Comparison of ENCODE assay signal across 7 mouse cellular contexts in genomic region chr6:42325268-42325609, GRCm38 (mm10). TPM values are rescaled to one million over a fixed set of nuclear protein-coding genes. Genes with fewer than 3 reads are reported as not detected.
A peak's percentile ranks its signal among the peaks of the same experiment; 100 is the strongest.
DNase-seq lines count a peak whose midpoint lies in the region; ATAC-seq lines count a peak whose summit lies in the region.

No protein-coding gene starts in this region.

- peak overlapping the region; percentile 74; the same call in 1 of the 2 replicates for H3K9ac ChIP-seq in embryonic facial prominence, embryonic 13.5 days
- peak overlapping the region; percentile 73 for H3K9ac ChIP-seq in limb, embryonic 13.5 days
- H3K9ac ChIP-seq in midbrain, embryonic 15.5 days, result peak overlapping the region; percentile 91

- no peak for ATAC-seq in embryonic facial prominence, embryonic 13.5 days (ENCODE audit: insufficient number of reproducible peaks, insufficient read depth, low FRiP score, low TSS enrichment, low read depth)
- no peak for ATAC-seq in limb, embryonic 13.5 days (ENCODE audit: low FRiP score, low read depth)
- ATAC-seq in midbrain, embryonic 15.5 days (replicated peaks), result peak; percentile 21

- peak overlapping the region; percentile 94 for H3K4me2 ChIP-seq in embryonic facial prominence, embryonic 13.5 days
- peak overlapping the region; percentile 95 for H3K4me2 ChIP-seq in limb, embryonic 13.5 days (replicated peaks)
- peak overlapping the region; percentile 92 for H3K4me2 ChIP-seq in midbrain, embryonic 15.5 days

- H3K4me1 ChIP-seq in embryonic facial prominence, embryonic 13.5 days, result peaks cover 18% of the 10 kb centered on the region
- peaks cover 11% of the 10 kb centered on the region for H3K4me1 ChIP-seq in limb, embryonic 13.5 days
- peaks cover 33% of the 10 kb centered on the region for H3K4me1 ChIP-seq in midbrain, embryonic 15.5 days

- WGBS in embryonic facial prominence, embryonic 13.5 days, result 3% methylated on average over 7 of the region's 7 CpGs
- WGBS in limb, embryonic 13.5 days, result 2% methylated on average over 7 of the region's 7 CpGs
- WGBS in midbrain, embryonic 15.5 days, result 2% methylated on average over 7 of the region's 7 CpGs

- no peaks in the 10 kb centered on the region for H3K9me3 ChIP-seq in embryonic facial prominence, embryonic 13.5 days
- no peaks in the 10 kb centered on the region for H3K9me3 ChIP-seq in limb, embryonic 13.5 days
- H3K9me3 ChIP-seq in midbrain, embryonic 15.5 days, result no peaks in the 10 kb centered on the region

- DNase-seq in adrenal gland, postnatal 36 days, result peak; percentile 71 to 81
- DNase-seq in heart, adult 8-10 months (ENCODE audit: low spot score), result peak; percentile 78
- DNase-seq in kidney, adult 8-10 months, result peak; percentile 46 to 76
- DNase-seq in spleen, adult 18-20 months, result peak; percentile 57 to 83

- no peaks in the 10 kb centered on the region for H3K36me3 ChIP-seq in embryonic facial prominence, embryonic 13.5 days
- no peaks in the 10 kb centered on the region for H3K36me3 ChIP-seq in limb, embryonic 13.5 days
- 0 out of 2 replicates have a peak, but pooled peaks cover 4% of the 10 kb centered on the region for H3K36me3 ChIP-seq in midbrain, embryonic 15.5 days (replicated peaks)

- H3K27me3 ChIP-seq in embryonic facial prominence, embryonic 13.5 days, result peaks cover 34% of the 10 kb centered on the region
- H3K27me3 ChIP-seq in limb, embryonic 13.5 days, result peaks cover 41% of the 10 kb centered on the region
- H3K27me3 ChIP-seq in midbrain, embryonic 15.5 days (replicated peaks), result no peaks in the 10 kb centered on the region

- H3K27ac ChIP-seq in embryonic facial prominence, embryonic 13.5 days, result no peak overlapping the region
- no peak overlapping the region for H3K27ac ChIP-seq in limb, embryonic 13.5 days
- peak overlapping the region; percentile 94 for H3K27ac ChIP-seq in midbrain, embryonic 15.5 days

- peak overlapping the region; percentile 65 for H3K4me3 ChIP-seq in embryonic facial prominence, embryonic 13.5 days
- peak overlapping the region; percentile 66 for H3K4me3 ChIP-seq in limb, embryonic 13.5 days
- H3K4me3 ChIP-seq in midbrain, embryonic 15.5 days, result peak overlapping the region; percentile 90

RNA-seq across cellular contexts. Expression of gene Fam131b, which starts 0.8 kb away (rescaled TPM):
- total RNA-seq in adrenal gland, postnatal 36 days (2021), result under 1 TPM; 0.23 to 0.60 TPM
- polyA plus RNA-seq in embryonic facial prominence, embryonic 13.5 days (2015; fragmentation: Nextera tagmentation; extraction: Ambion mirVana), result 0.36 and 0.60 TPM in 2 replicates
- total RNA-seq in heart, adult 8-10 months (2022), result under 1 TPM; 0.44 to 0.82 (median 0.51) TPM
- polyA plus RNA-seq in limb, embryonic 13.5 days (2015; fragmentation: Nextera tagmentation; extraction: Ambion mirVana), result 0.45 and 0.56 TPM in 2 replicates
- polyA plus RNA-seq in midbrain, embryonic 15.5 days (2015; fragmentation: Nextera tagmentation; extraction: Ambion mirVana), result 7.4 and 8.0 TPM in 2 replicates

RNA-seq across cellular contexts. Expression of gene Zyx, which starts 24.2 kb away (rescaled TPM):
- 100 to 1,000 TPM; 107 to 144 TPM for total RNA-seq in adrenal gland, postnatal 36 days (2021)
- 77.2 and 81.0 TPM in 2 replicates for polyA plus RNA-seq in embryonic facial prominence, embryonic 13.5 days (2015; fragmentation: Nextera tagmentation; extraction: Ambion mirVana)
- 10 to 100 TPM; 39.3 to 47.4 (median 44.6) TPM for total RNA-seq in heart, adult 8-10 months (2022)
- 118 and 123 TPM in 2 replicates for polyA plus RNA-seq in limb, embryonic 13.5 days (2015; fragmentation: Nextera tagmentation; extraction: Ambion mirVana)
- 54.9 and 56.0 TPM in 2 replicates for polyA plus RNA-seq in midbrain, embryonic 15.5 days (2015; fragmentation: Nextera tagmentation; extraction: Ambion mirVana)

RNA-seq across cellular contexts. Expression of gene Clcn1, which starts 38.8 kb away (rescaled TPM):
- total RNA-seq in adrenal gland, postnatal 36 days (2021), result under 1 TPM in 1 of 2 experiments, not detected in 1; 0.20 TPM
- polyA plus RNA-seq in embryonic facial prominence, embryonic 13.5 days (2015; fragmentation: Nextera tagmentation; extraction: Ambion mirVana), result 0.13 and 0.45 TPM in 2 replicates
- total RNA-seq in heart, adult 8-10 months (2022), result 10 to 100 TPM in 1 of 4 experiments, 1 to 10 TPM in 3; 4.6 to 10.8 (median 7.5) TPM
- polyA plus RNA-seq in limb, embryonic 13.5 days (2015; fragmentation: Nextera tagmentation; extraction: Ambion mirVana), result 0.32 and 0.46 TPM in 2 replicates
- 1.7 and 2.6 TPM in 2 replicates for polyA plus RNA-seq in midbrain, embryonic 15.5 days (2015; fragmentation: Nextera tagmentation; extraction: Ambion mirVana)

RNA-seq across cellular contexts. Expression of gene Epha1, which starts 47.8 kb away (rescaled TPM):
- total RNA-seq in adrenal gland, postnatal 36 days (2021), result under 1 TPM; 0.46 to 0.49 TPM
- polyA plus RNA-seq in embryonic facial prominence, embryonic 13.5 days (2015; fragmentation: Nextera tagmentation; extraction: Ambion mirVana), result 10.5 and 10.8 TPM in 2 replicates
- total RNA-seq in heart, adult 8-10 months (2022), result under 1 TPM; 0.19 to 0.37 (median 0.27) TPM
- 8.9 and 9.4 TPM in 2 replicates for polyA plus RNA-seq in limb, embryonic 13.5 days (2015; fragmentation: Nextera tagmentation; extraction: Ambion mirVana)
- 0.37 and 0.43 TPM in 2 replicates for polyA plus RNA-seq in midbrain, embryonic 15.5 days (2015; fragmentation: Nextera tagmentation; extraction: Ambion mirVana)
